Mouse (Mus musculus): ENCODE data around the gene Matk. TPM values are rescaled to one million over a fixed set of nuclear protein-coding genes. Genes with fewer than 3 reads are reported as not detected.

Matk gene
- 0.98 TPM for polyA plus RNA-seq (2012; fragmentation: generic; extraction: Trizol)
- long read RNA-seq, experiment 1 = 0 reads
- long read RNA-seq, experiment 2 = 0 reads

DNA sequence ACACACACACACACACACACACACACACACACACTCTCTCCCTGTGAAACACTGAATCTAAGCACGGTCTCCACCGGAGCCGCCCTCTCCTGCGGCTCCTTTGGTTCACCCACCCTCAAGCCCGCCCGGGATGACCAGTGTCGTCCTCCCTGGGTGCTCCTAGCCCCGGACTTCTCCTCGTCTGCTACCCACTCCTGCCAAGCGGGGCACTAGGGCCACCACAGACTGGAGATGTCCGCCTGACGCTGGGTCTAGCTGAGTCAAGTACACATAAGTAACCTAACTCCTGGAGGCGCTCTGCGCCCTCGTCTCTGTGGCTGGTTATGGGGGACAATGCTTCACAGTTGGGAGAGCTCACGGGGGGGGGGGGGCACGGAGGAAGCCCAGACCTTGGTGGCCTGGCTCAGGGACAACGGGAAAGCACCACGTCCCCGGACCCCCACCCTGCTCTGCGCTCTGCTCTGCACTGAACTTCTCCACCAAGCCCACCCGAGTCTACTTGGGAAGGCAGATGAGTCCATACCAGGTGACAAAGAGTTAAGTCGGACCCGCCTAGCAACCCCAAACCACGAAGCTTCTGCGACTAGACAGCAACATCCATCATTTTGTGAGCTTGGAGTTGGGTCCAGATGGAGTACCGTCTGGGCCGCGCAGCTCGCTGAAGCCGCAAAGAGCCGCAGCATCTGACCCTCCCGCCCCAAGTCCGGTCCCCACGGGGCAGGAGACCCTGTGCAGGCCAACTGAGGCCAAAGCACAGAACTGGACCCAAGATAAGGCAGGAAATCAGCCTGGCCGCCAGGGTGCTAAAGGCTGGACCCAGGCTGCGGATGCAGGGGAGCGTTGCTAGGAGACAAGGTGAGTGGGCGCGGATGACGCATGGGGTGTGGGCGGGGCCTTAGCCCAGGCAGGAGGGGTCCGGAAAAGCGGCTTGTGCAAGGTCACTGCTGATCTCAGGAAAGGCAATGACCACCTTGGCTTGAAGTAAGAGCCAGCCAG, at the start of gene Matk:
TSS of gene Matk (plus strand) at position 512 of the 996 bp plus-strand sequence.
- H3K79me2 ChIP-seq (ENCODE audit: control insufficient read depth, insufficient read depth) = no peaks in the 10 kb centered on the region
- H3K27me3 ChIP-seq (ENCODE audit: control insufficient read depth, insufficient read depth, insufficient read length) = no peaks in the 10 kb centered on the region
- H3K4me3 ChIP-seq (ENCODE audit: insufficient read depth, poor library complexity, severe bottlenecking) = no peak within 1 kb of the TSS
- H3ac ChIP-seq (ENCODE audit: control insufficient read depth, insufficient read length, low read depth) = no peak within 1 kb of the TSS
- H3K79me3 ChIP-seq (ENCODE audit: low read depth) = no peaks in the 10 kb centered on the region
- no peaks in the 10 kb centered on the region for H3K36me3 ChIP-seq (ENCODE audit: control insufficient read depth, insufficient read depth)
- no peak for TF ChIP-seq CTCF (IDR thresholded peaks at IDR 0.05; ENCODE audit: control insufficient read depth, insufficient read depth, insufficient read length)
- no peak for TF ChIP-seq MYOD1 (IDR thresholded peaks at IDR 0.05; ENCODE audit: control insufficient read depth, insufficient read length, low read depth)
- TF ChIP-seq FOSL1 (IDR thresholded peaks at IDR 0.05; ENCODE audit: insufficient read depth, low read length, poor library complexity, severe bottlenecking) = no peak
- no peak for TF ChIP-seq MYOG (IDR thresholded peaks at IDR 0.05; ENCODE audit: control insufficient read depth, extremely low read depth, insufficient read length)

DNA sequence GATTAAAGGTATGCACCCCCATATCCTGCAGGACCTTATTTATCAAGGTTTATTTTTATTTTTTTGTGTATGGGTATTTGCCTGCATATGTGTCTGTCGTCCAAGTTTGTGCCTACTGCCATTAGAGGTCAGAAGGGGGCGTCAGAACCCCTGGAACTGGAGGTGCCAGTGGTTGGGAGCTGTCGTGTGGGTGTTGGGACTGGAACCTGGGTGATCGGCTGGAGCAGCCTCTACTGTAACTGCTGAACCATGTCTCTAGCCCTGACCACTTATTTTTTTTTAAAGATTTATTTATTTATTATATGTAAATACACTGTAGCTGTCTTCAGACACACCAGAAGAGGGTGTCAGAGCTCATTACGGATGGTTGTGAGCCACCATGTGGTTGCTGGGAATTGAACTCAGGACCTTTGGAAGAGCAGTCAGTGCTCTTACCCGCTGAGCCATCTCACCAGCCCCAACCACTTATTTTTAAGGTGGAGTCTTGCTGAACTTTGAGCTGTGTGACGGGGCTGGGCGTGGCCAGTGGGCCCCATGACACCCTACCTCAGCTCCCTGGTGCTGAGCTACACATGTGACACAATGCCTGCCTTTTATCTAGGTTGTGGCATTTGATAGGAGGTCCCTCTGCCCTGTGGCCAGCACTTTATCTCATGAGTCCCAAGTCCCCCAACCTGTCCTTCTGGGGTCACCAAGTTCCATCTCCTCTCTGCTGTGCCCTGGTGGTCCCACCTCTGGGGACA, 49.6 kb upstream of the Matk start:
- no peaks in the 10 kb centered on the region for H3K79me2 ChIP-seq (ENCODE audit: control insufficient read depth, insufficient read depth)
- H3K4me3 ChIP-seq (ENCODE audit: insufficient read depth, poor library complexity, severe bottlenecking) = no peak overlapping the region
- H3K27me3 ChIP-seq (ENCODE audit: control insufficient read depth, insufficient read depth, insufficient read length) = peaks cover 20% of the 10 kb centered on the region
- TF ChIP-seq FOSL1 (IDR thresholded peaks at IDR 0.05; ENCODE audit: insufficient read depth, low read length, poor library complexity, severe bottlenecking) = no peak
- TF ChIP-seq USF1 (IDR thresholded peaks at IDR 0.05; ENCODE audit: low read depth) = no peak
- TF ChIP-seq MYOG (IDR thresholded peaks at IDR 0.05; ENCODE audit: control insufficient read depth, extremely low read depth, insufficient read length) = no peak
- no peak for TF ChIP-seq MAX (IDR thresholded peaks at IDR 0.05)
- no peak for TF ChIP-seq MYOD1 (IDR thresholded peaks at IDR 0.05; ENCODE audit: control insufficient read depth, insufficient read length, low read depth)
- no peak for TF ChIP-seq CEBPB (IDR thresholded peaks at IDR 0.05; ENCODE audit: low read depth)
- no peak for TF ChIP-seq CTCF (IDR thresholded peaks at IDR 0.05; ENCODE audit: control insufficient read depth, insufficient read depth, insufficient read length)
- H3K79me3 ChIP-seq (ENCODE audit: low read depth) = no peaks in the 10 kb centered on the region
- no peaks in the 10 kb centered on the region for H3K36me3 ChIP-seq (ENCODE audit: control insufficient read depth, insufficient read depth)
- no peak overlapping the region for H3ac ChIP-seq (ENCODE audit: control insufficient read depth, insufficient read length, low read depth)

DNA sequence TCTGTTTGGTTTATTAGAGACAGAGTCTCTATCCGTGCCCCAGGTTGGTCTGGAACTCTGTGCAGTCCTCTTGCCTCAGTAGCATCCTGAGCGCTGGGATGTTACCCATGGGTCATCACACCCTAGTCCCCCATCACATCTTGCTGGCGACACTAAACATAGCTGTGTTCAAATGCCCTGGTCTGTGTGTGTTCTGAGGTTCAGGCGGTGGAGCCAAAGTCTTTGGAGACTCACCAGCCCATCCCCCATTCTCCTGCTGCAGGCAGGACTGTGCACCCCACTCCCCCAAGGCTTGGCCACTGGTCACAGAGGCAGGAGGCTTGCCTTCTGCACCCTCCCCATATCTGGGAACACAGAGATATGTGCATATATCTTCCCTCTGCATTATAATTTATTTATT, 48.6 kb upstream of the Matk start:
- Histone ChIP-seq H3K36me3 (ENCODE audit: control insufficient read depth, insufficient read depth) (no peaks in the 10 kb centered on the region), H3ac (ENCODE audit: control insufficient read depth, insufficient read length, low read depth) (no peak overlapping the region), H3K4me3 (ENCODE audit: insufficient read depth, poor library complexity, severe bottlenecking) (no peak overlapping the region), H3K27me3 (ENCODE audit: control insufficient read depth, insufficient read depth, insufficient read length) (peaks cover 21% of the 10 kb centered on the region), H3K79me2 (ENCODE audit: control insufficient read depth, insufficient read depth) (no peaks in the 10 kb centered on the region), H3K79me3 (ENCODE audit: low read depth) (no peaks in the 10 kb centered on the region)
- no peak for TF ChIP-seq MAX (IDR thresholded peaks at IDR 0.05)
- TF ChIP-seq FOSL1 (IDR thresholded peaks at IDR 0.05; ENCODE audit: insufficient read depth, low read length, poor library complexity, severe bottlenecking) = no peak
- no peak for TF ChIP-seq MYOD1 (IDR thresholded peaks at IDR 0.05; ENCODE audit: control insufficient read depth, insufficient read length, low read depth)
- no peak for TF ChIP-seq MYOG (IDR thresholded peaks at IDR 0.05; ENCODE audit: control insufficient read depth, extremely low read depth, insufficient read length)
- no peak for TF ChIP-seq USF1 (IDR thresholded peaks at IDR 0.05; ENCODE audit: low read depth)
- no peak for TF ChIP-seq CEBPB (IDR thresholded peaks at IDR 0.05; ENCODE audit: low read depth)
- TF ChIP-seq CTCF (IDR thresholded peaks at IDR 0.05; ENCODE audit: control insufficient read depth, insufficient read depth, insufficient read length) = no peak

DNA sequence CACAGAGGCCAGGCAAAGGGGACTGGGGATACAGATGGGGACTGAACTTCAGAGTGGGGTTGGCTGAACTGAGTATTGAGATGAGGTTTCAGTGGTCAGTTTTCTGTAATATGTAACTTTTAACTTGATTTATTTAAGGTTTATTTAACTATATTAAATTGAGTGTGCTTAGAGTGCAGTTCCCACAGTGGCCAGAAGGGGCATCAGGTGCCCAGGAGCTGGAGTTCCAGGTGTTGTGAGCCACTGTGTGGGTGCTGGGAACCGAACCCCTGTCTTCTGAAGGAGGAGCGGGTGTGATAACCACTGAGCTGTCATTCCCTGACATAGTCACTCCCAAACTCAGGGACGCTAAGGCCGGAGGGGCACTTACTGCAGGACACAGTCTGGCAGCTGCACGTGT, 42.6 kb upstream of the Matk start:
- TF ChIP-seq CEBPB (IDR thresholded peaks at IDR 0.05; ENCODE audit: low read depth) (no peak), MAX (IDR thresholded peaks at IDR 0.05) (no peak), MYOD1 (IDR thresholded peaks at IDR 0.05; ENCODE audit: control insufficient read depth, insufficient read length, low read depth) (no peak), FOSL1 (IDR thresholded peaks at IDR 0.05; ENCODE audit: insufficient read depth, low read length, poor library complexity, severe bottlenecking) (no peak), CTCF (IDR thresholded peaks at IDR 0.05; ENCODE audit: control insufficient read depth, insufficient read depth, insufficient read length) (no peak), USF1 (IDR thresholded peaks at IDR 0.05; ENCODE audit: low read depth) (no peak), MYOG (IDR thresholded peaks at IDR 0.05; ENCODE audit: control insufficient read depth, extremely low read depth, insufficient read length) (no peak)
- Histone ChIP-seq H3K4me3 (ENCODE audit: insufficient read depth, poor library complexity, severe bottlenecking) (no peak overlapping the region), H3ac (ENCODE audit: control insufficient read depth, insufficient read length, low read depth) (no peak overlapping the region), H3K36me3 (ENCODE audit: control insufficient read depth, insufficient read depth) (no peaks in the 10 kb centered on the region), H3K79me3 (ENCODE audit: low read depth) (no peaks in the 10 kb centered on the region), H3K27me3 (ENCODE audit: control insufficient read depth, insufficient read depth, insufficient read length) (peaks cover 28% of the 10 kb centered on the region), H3K79me2 (ENCODE audit: control insufficient read depth, insufficient read depth) (no peaks in the 10 kb centered on the region)

DNA sequence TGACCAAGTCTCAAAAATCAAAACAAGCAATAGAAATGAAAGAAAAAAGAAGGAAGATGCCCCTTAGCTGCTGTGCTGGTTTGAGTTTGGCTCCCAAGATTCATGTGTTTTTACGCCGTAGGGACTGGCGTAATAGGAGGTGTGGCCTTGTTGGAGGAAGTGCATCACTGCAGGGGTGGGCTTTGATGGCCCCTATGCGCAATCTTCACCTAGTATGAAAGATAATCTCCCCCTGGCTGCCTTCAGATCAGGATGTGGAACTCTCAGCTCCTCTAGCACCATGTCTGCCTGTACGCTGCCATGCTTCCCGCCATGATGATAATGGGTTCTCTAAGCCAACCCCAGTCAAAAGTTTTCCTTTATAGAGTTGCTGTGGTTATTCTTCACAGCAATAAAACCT, 36.5 kb upstream of the Matk start:
- Histone ChIP-seq H3ac (ENCODE audit: control insufficient read depth, insufficient read length, low read depth) (no peak overlapping the region), H3K27me3 (ENCODE audit: control insufficient read depth, insufficient read depth, insufficient read length) (peaks cover 12% of the 10 kb centered on the region), H3K79me3 (ENCODE audit: low read depth) (no peaks in the 10 kb centered on the region), H3K4me3 (ENCODE audit: insufficient read depth, poor library complexity, severe bottlenecking) (no peak overlapping the region), H3K36me3 (ENCODE audit: control insufficient read depth, insufficient read depth) (no peaks in the 10 kb centered on the region), H3K79me2 (ENCODE audit: control insufficient read depth, insufficient read depth) (no peaks in the 10 kb centered on the region)
- TF ChIP-seq CEBPB (IDR thresholded peaks at IDR 0.05; ENCODE audit: low read depth) = no peak
- TF ChIP-seq USF1 (IDR thresholded peaks at IDR 0.05; ENCODE audit: low read depth) = no peak
- TF ChIP-seq CTCF (IDR thresholded peaks at IDR 0.05; ENCODE audit: control insufficient read depth, insufficient read depth, insufficient read length) = no peak
- TF ChIP-seq MYOD1 (IDR thresholded peaks at IDR 0.05; ENCODE audit: control insufficient read depth, insufficient read length, low read depth) = no peak
- TF ChIP-seq MAX (IDR thresholded peaks at IDR 0.05) = no peak
- no peak for TF ChIP-seq FOSL1 (IDR thresholded peaks at IDR 0.05; ENCODE audit: insufficient read depth, low read length, poor library complexity, severe bottlenecking)
- no peak for TF ChIP-seq MYOG (IDR thresholded peaks at IDR 0.05; ENCODE audit: control insufficient read depth, extremely low read depth, insufficient read length)

All from C2C12 (cell line).